ENCODE assay signal across 12 mouse cellular contexts in genomic region chr15:37054582-37054981, GRCm38 (mm10). TPM values are rescaled to one million over a fixed set of nuclear protein-coding genes. Genes with fewer than 3 reads are reported as not detected.
DNase-seq lines count a peak whose midpoint lies in the region; ATAC-seq and TF ChIP-seq lines count a peak whose summit lies in the region.
"Had no signal": no experiment of that assay in that cellular context is flagged by ENCODE, and none has a peak within 500 bp of the region (broad histone marks: within the 10 kb centered on the region; RNA-seq: fewer than 3 reads in every experiment).

No protein-coding gene starts in this region.

- TF ChIP-seq POLR2A in ES-Bruce4 (IDR thresholded peaks at IDR 0.05; ENCODE audit: insufficient read depth, low read length): no peak

- no peak overlapping the region for H3K4me2 ChIP-seq in hindbrain, postnatal 0 days (ENCODE audit: low read depth, low read length)
- H3K4me2 ChIP-seq in hindbrain, embryonic 13.5 days: no peak overlapping the region
- H3K4me2 ChIP-seq: neural tube, embryonic 13.5 days had no signal

- H3K27me3 ChIP-seq in hindbrain, postnatal 0 days (ENCODE audit: insufficient read depth, low read length): no peaks in the 10 kb centered on the region
- H3K27me3 ChIP-seq in hindbrain, embryonic 13.5 days: no peaks in the 10 kb centered on the region
- H3K27me3 ChIP-seq in ES-Bruce4 (ENCODE audit: control insufficient read depth, insufficient read depth, low read length, poor library complexity, severe bottlenecking): no peaks in the 10 kb centered on the region
- H3K27me3 ChIP-seq: neural tube, embryonic 13.5 days had no signal

- H3K27ac ChIP-seq in hindbrain, postnatal 0 days: no peak overlapping the region
- no peak overlapping the region for H3K27ac ChIP-seq in hindbrain, embryonic 13.5 days
- H3K27ac ChIP-seq in ES-Bruce4 (ENCODE audit: insufficient read depth, low read length): no peak overlapping the region
- H3K27ac ChIP-seq: neural tube, embryonic 13.5 days had no signal

- H3K4me1 ChIP-seq in hindbrain, postnatal 0 days (ENCODE audit: insufficient read depth, low read length): peaks cover 13% of the 10 kb centered on the region; the same call in 1 of the 2 replicates
- peaks cover 15% of the 10 kb centered on the region for H3K4me1 ChIP-seq in hindbrain, embryonic 13.5 days (replicated peaks)
- H3K4me1 ChIP-seq in ES-Bruce4 (ENCODE audit: control insufficient read depth, insufficient read depth, low read length): peaks cover 3% of the 10 kb centered on the region

- peak; percentile 48 for TF ChIP-seq CTCF in hindbrain, postnatal 0 days (IDR thresholded peaks at IDR 0.05; ENCODE audit: low read depth)
- peak; percentile 24 for TF ChIP-seq CTCF in ES-Bruce4 (IDR thresholded peaks at IDR 0.05; ENCODE audit: low read depth, low read length)

- H3K9me3 ChIP-seq in hindbrain, postnatal 0 days (ENCODE audit: low read length): no peaks in the 10 kb centered on the region
- 0 out of 2 replicates have a peak, but pooled peaks cover 3% of the 10 kb centered on the region for H3K9me3 ChIP-seq in hindbrain, embryonic 13.5 days
- peaks cover 19% of the 10 kb centered on the region for H3K9me3 ChIP-seq in ES-Bruce4 (replicated peaks; ENCODE audit: control insufficient read depth, insufficient read depth, low read length, poor library complexity, severe bottlenecking)
- H3K9me3 ChIP-seq: neural tube, embryonic 13.5 days had no signal

- no peak overlapping the region for H3K9ac ChIP-seq in hindbrain, postnatal 0 days (replicated peaks; ENCODE audit: low read length)
- H3K9ac ChIP-seq in hindbrain, embryonic 13.5 days: no peak overlapping the region
- no peak overlapping the region for H3K9ac ChIP-seq in ES-Bruce4 (ENCODE audit: low read depth, poor library complexity, severe bottlenecking)
- H3K9ac ChIP-seq: neural tube, embryonic 13.5 days had no signal

- H3K36me3 ChIP-seq in hindbrain, postnatal 0 days (ENCODE audit: insufficient read depth, low read length): no peaks in the 10 kb centered on the region
- H3K36me3 ChIP-seq in hindbrain, embryonic 13.5 days: no peaks in the 10 kb centered on the region
- H3K36me3 ChIP-seq in ES-Bruce4 (ENCODE audit: control insufficient read depth, insufficient read depth, low read length, poor library complexity, severe bottlenecking): no peaks in the 10 kb centered on the region
- H3K36me3 ChIP-seq: midbrain, embryonic 10.5 days; neural tube, embryonic 13.5 days had no signal

- TF ChIP-seq EP300 in ES-Bruce4 (IDR thresholded peaks at IDR 0.05; ENCODE audit: insufficient read depth, low read depth, low read length): no peak

- WGBS in hindbrain, postnatal 0 days: 95% methylated on average over 5 of the region's 5 CpGs
- WGBS in hindbrain, embryonic 13.5 days: 92% methylated on average over 5 of the region's 5 CpGs

- no peak overlapping the region for H3K4me3 ChIP-seq in hindbrain, postnatal 0 days (ENCODE audit: low read length)
- no peak overlapping the region for H3K4me3 ChIP-seq in hindbrain, embryonic 13.5 days
- H3K4me3 ChIP-seq in ES-Bruce4 (ENCODE audit: low read depth, low read length): no peak overlapping the region
- H3K4me3 ChIP-seq: midbrain, embryonic 10.5 days; neural tube, embryonic 13.5 days had no signal

- no peak for ATAC-seq in hindbrain, postnatal 0 days
- ATAC-seq in hindbrain, embryonic 13.5 days (ENCODE audit: low FRiP score): no peak

- no peak for DNase-seq in hindbrain, postnatal 0 days (ENCODE audit: low spot score)
- DNase-seq in lung, postnatal 10 days: peak; percentile 18
- no peak for DNase-seq in lung, adult 18-20 months
- peak; percentile 33 for DNase-seq in forelimb bud, embryonic 11.5 days (ENCODE audit: low read depth, low spot score)
- DNase-seq in kidney, postnatal 25 days: no peak
- DNase-seq: adrenal gland, adult 2 months; gastrocnemius, postnatal 10 days; kidney, adult 11 months had no signal

RNA-seq across cellular contexts. Expression of gene Zfp706, which starts 47.0 kb away (rescaled TPM):
- 57.2 and 61.8 TPM in 2 replicates for total RNA-seq in hindbrain, postnatal 0 days (2014; rRNA removed)
- polyA plus RNA-seq in hindbrain, postnatal 0 days (2015; fragmentation: Nextera tagmentation; extraction: Ambion mirVana): 463 and 467 TPM in 2 replicates
- polyA plus RNA-seq in hindbrain, embryonic 13.5 days (2015; fragmentation: Nextera tagmentation; extraction: Ambion mirVana): 446 and 459 TPM in 2 replicates
- polyA plus RNA-seq in ES-Bruce4 (2011; ENCODE audit: insufficient read depth, insufficient read length, low read depth, missing spikeins): 212 and 245 TPM in 2 replicates

Comparison
In these comparisons a context has a peak if more than half of its experiments do, and no peak if none do; other contexts are left out.
1. DNase-seq: peak in lung, postnatal 10 days (single experiment) and forelimb bud, embryonic 11.5 days (single experiment); none in hindbrain, postnatal 0 days (single experiment), lung, adult 18-20 months (0 of 2) and kidney, postnatal 25 days (0 of 2).